Mouse (Mus musculus): ENCODE measurements around the gene Acin1.
"Not testable (repeated sequence)": the region's sequence is repeated elsewhere in the genome, so short reads cannot be mapped to it uniquely, and the experiment has no call there.

Acin1 gene

DNA sequence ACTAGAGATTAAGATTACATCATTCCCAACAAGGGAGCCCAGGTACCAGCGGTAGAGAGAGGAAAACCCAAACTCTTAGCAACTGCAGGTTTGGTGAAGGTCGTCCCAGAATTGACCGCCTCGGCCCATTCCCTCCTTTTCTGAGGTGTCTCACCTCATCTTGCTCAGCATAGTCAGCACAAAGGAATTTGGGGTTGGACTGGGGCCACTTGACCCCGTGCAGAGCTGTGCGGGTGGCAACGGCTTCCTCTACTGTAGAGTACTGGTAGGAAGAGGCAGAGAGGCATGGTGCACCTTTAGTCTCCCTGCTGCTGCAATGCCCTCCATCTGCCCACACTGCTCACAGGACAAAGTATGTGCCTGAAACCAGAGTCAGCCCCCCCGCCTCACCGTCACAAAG lies 42.4 kb downstream of the Acin1 start:
- DNase-seq (ENCODE audit: extremely low read depth, low read depth, low spot score): no peak

DNA sequence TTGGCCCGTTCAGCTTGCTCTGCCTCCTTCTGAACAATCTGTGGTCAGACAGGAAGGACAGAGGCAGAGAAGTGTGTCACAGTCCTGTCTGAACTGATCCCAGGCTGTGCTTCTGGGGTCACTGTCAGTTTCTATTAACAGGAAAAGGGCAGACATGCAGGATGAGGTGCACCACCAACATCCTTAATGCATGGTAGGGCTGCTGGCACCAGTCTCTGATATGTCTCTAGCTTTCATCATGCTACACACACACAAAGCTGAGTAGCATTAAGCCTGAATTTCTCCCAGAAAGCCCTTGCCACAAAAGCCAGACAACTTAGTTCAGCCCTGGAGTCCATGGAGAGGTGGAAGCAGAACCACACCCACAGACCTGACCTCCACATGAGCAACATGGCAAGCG lies 43.7 kb downstream of the Acin1 start:
- no peak for DNase-seq (ENCODE audit: extremely low read depth, low read depth, low spot score)

DNA sequence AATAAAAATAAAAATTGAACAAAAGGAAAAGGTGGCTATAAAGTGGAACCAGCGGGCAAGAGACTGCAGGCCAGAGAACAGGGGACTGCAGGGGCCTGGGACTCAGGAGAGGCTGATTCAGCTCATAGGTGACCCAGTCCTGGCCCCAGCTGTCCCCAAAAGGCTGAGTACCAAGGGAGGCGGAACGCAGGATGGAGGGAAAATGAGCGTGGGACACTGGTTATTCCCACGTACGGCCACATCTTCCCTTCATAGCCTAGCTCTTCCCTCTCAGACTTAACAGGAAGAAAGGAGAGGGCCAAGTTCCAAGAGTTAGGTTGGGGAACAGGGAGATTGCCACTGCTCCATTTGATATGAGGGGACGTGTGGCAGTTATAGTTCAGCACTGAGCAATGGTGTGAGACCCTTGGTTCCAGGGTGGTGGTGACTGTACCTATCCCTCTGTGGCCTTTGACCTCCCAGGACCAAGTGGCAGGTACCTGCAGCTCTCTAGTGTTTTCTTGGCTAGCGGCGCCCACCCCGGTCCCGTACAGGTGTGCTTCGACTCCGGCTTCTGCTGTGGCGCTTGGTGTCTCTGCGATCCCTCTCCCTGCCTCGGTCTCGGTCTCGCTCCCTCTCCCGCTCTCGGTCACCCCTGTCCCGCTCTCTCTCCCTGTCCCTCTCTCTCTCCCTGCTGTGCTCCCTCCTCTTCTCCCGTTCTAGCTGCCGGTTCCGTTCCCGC lies 44.3 kb downstream of the Acin1 start:
- DNase-seq (ENCODE audit: extremely low read depth, low read depth, low spot score): no peak

DNA sequence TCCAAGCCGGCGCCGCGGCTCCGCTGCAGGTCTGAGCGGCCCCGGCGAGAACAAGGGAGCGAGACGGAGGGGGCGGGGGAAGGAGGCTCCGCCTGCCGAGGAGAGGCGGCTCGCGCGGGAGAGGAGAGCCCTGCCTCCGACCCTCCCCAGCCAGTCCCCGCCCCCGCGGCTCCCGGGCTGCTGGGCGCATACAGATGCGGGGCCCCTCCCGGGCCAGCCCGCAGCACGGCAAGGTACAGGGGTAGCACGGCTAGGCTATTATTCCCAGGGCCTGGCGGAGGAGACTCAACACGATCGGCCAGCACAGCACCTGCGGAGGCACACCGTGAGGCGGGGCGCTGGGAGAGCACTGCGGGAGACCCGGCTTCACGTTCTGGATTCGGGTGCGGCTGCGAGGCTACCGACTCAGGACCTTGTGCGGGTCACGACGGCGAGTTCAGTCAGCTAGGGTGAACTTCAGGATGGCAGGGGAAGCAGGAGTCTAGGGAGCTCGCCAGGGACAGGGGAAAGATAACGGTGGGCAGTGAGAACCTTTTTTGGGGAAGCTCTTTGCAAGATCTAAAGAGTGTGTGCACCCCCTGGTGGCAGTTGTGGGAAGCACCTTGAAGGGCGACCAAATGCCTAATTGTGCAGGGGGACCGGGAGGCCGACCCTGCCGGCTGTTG lies 45.3 kb downstream of the Acin1 start, which contains the start of gene Cdh24:
Gene Cdh24, minus strand, starts transcription at position 60 of the 665 bp plus-strand sequence.
- DNase-seq (ENCODE audit: extremely low read depth, low read depth, low spot score): no peak

DNA sequence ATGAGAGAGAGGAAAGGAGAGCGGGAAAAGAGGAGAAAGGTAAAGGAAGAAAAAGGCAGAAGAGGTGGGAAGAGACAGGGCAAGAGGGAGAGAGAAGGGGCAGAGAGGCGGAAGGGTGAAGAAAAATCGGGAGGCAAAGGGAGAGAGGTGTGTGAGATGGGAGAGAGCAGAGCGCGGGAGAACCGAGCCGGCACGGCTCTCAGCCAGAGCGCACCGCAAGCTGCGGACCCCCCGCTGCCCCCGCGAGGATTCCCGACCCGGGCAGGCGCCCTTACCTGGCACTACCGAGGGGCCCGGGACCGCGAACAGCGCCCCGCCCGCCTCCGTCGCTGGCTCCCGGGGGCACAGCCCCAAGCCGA lies 45.8 kb downstream of the Acin1 start, which contains the start of gene Gm17606:
Gene Gm17606, plus strand, starts transcription at position 7 of the 359 bp plus-strand sequence.
- DNase-seq (ENCODE audit: extremely low read depth, low read depth, low spot score): no peak

DNA sequence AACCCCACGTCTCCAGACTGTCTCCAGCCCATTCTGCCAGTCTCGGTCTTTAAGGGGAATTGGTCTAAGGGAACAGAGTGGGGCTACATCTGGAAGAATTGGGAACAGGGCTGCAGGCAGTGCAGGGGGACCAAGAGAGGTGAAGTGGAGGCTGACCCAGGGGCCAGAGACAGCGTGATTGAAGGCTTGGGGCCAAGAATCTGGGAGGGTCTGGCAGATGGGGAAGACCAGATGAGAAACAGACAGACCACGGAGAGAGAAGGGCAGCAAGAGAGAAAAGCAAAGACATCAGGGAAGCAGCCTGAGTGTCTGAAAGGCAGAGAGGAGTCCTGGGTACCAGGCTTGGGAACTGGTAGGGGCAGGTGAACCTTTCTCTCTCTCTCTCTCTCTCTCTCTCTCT lies 46.6 kb downstream of the Acin1 start:
- no peak for DNase-seq (ENCODE audit: extremely low read depth, low read depth, low spot score)

DNA sequence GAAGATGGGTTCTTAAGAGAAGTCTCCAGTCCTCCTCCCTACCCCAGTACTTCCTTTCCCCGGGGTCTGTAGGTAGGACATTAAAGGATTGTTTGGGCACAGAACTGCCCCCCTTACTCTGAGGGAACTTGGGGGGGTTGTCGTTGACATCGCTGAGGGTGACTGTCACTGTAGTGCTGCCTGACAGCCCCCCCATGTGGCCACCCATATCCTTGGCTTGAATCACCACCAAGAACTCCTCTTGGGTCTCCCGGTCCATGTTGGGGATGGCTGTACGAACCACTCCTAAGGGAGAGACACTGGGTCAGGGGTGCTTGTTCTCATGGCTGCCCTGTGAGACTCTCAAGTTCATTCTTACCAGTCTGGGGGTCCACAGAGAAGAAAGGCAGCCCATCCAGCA lies 48.5 kb downstream of the Acin1 start:
- no peak for DNase-seq (ENCODE audit: extremely low read depth, low read depth, low spot score)

DNA sequence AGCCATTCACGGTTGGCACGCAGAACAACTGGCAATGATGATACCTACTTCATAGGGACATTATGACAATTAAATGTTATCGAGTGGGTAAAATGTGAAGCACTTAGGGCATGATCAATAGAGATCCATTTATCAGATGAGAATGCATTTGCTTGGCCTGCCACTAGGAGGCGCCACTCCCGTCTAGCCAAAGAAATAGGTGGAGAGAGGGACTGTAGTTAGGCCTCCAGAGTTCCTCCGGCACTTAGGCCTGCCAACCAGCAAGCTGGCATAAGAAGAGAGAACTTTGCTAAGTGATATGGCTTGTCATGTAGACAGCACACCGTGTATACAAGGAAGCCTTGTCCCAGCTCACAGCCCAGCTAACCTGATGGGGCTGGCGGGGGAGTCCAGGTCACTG lies 49.8 kb downstream of the Acin1 start:
- no peak for DNase-seq (ENCODE audit: extremely low read depth, low read depth, low spot score)

DNA sequence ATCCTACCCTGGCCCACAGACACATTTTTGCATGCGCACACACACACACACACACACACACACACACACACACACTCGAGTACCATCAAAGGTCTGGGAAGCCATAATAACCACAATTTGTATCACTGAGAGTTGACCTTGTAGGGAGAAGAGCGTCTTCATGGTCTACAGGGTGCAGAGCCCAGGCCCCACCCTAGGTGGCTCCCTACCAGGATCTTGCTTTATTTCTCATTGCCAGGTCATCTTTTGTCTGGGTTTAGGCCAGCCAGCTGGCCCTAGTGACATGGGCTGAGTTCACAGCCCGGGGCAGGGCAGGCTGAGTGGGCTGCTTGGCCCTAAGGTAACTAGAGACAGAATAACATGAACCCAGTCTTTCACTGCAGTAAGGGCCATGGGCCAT lies 52.5 kb downstream of the Acin1 start:
- DNase-seq (ENCODE audit: extremely low read depth, low read depth, low spot score): no peak

DNA sequence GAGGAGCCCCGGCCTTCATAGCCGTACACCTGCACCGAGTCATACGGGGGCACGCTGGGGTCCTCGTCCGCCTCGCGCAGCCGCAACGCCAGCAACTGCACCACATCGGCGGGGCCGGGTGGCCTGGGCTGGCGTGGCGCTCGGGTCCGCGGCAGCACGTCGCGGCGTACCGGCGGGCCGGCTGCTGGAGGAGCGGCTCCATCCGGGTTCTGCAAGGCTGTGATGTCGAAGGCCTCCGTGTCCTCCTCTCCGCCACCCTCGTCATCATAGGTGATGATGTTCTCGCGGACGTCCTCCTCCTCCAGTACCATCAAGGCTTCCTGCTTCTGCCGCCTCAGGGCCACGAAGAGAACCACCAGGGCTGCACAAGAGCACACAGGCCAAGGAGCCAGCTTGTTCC lies 54.5 kb downstream of the Acin1 start:
- DNase-seq (ENCODE audit: extremely low read depth, low read depth, low spot score): no peak

DNA sequence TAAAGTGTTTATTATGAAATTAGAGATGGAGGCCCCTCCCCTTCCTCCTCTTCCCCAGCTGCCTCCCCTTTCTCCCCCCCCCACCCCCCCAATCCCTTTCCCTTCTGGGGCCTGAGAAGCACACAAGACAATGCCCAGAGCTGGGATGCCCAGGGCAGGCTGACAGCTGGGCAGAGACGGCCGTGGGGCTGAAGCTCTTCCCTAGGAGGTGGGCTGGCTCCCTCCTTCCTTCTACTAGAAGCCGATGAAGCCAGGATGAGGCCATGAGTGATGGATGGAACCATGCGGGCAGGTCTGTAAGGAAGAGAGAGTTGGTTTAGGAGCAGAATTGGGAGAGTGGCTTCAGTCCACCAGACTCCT lies 55.5 kb downstream of the Acin1 start:
- no peak for DNase-seq (ENCODE audit: extremely low read depth, low read depth, low spot score)

DNA sequence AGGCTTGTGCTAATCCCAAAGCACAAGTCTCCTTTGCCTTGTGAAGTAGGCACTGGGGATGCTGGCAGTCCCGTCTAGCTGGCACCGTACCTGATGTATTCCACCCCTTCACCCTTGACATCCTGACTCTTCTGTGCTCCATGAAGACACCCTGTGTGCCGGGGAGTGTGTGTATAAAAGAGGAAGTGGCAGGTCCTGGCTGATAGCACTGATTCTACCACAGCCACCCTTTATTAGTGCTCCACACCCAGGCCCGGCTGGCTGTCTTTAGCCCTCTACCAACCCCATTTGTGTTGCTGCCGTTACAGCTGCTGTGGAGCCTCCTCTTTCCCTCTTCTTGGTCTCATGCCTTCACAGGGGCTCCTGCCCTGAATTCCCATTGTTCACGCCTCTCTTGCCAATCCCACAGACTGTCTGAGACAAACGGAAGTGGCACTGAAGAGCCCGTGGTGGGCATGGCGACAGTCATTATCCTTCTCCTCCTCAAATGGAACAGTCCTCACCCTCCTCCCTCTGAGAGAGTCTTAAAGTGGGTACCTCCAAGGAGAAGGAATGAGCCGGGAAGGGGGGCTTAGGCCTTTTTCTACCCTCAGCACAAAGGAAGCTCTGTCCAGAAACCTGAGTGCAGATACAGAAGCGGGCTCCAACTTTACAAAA lies 56.0 kb downstream of the Acin1 start:
- DNase-seq (ENCODE audit: extremely low read depth, low read depth, low spot score): no peak

DNA sequence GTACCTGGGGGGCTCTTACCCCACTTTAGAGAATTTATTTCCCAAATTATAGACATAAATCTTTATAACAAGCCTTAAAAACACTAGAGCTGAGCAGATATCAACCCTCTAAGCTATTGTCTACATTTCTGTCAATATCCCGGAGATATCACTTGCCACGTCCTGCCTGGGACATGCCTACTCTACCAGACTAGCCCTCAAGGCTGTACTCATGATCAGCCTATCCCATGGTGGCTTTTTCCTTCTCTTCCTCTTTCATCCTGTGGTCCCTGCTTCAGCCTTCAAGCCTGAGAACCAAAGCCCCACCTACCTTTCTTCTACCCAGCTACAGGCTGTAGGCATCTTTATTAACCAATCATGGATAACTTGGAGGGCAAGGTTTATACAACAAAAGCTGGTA lies 56.9 kb downstream of the Acin1 start:
- no peak for DNase-seq (ENCODE audit: extremely low read depth, low read depth, low spot score)

DNA sequence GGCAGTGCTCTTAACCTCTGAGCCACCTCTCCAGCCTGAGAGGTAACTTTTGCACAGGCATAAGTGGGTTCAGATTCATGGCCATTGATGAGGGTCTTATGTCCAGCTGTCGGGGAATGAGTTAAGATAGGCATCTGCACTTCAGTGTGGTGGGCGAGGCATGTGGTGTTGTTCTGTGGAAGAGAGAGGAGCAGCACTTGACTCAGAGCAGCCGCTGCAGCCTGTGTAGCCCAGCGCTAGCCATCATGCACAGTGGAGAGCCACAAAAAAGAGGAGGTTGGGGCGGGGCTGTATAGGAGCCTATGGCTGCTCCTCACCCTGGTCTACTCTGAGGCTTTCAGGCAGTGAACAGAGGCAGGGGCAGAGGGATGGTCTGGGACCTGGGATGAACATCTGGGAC lies 58.6 kb downstream of the Acin1 start:
- DNase-seq (ENCODE audit: extremely low read depth, low read depth, low spot score): no peak

DNA sequence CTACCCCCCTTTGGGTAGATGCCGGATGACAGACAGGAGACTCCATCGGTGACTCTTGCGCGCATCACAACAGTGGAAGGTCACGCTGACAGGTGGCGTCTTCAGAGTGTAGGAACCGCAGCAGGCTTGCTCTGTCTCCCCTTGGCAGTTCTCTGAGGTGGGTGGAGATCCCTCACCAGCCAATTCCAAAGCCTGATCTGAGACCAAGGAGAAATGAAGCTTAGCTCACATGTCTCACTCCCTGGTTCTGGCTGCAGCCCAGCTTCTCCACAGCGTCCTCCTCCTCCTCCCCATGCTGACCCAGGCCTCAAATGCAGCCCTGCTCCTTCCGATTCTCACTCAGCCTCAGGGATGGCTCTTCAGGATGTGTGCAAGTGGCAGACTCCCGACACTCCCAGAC lies 61.8 kb downstream of the Acin1 start:
- DNase-seq (ENCODE audit: extremely low read depth, low read depth, low spot score): no peak

DNA sequence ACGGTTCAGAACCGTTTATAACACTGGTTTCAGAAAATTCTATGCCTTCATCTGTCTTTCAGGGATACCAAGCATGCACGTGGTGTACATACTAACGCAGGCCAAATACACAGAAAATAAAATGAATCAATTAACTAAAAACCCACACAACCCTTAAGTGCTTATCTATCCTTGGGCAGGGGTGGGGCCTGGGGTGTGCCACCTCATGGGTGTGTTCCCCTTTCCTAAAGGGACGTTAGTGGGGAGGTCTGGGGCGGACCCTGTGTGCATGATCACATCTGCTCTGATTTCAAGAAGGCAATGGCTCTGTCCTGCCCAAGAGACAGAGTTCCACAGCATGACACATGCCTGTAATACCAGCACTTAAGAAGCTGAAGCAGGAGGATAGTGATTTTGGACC lies 63.4 kb downstream of the Acin1 start:
- DNase-seq (ENCODE audit: extremely low read depth, low read depth, low spot score): no peak

DNA sequence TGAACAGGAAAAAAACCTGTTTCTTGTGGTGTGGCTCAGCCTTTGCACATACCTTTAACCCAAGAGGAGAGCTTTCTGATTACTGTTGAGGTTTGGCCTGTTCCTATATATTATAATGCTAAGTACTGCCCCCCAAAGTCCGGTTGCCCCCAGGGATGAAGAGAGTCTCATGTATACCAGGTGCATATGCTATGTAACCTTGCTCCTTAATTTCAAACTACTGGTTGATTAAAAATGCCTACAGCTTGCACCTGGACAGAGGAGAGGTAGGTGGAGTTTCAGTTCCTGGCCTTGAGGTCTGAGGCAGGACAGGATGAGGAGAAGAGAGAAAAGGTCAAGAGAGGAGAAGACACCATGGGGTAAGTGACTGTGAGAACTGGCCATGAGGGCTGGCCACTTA lies 65.6 kb downstream of the Acin1 start, which contains the start of gene Psmb11:
Gene Psmb11, plus strand, starts transcription at position 301 of the 400 bp plus-strand sequence.
- no peak for DNase-seq (ENCODE audit: extremely low read depth, low read depth, low spot score)

DNA sequence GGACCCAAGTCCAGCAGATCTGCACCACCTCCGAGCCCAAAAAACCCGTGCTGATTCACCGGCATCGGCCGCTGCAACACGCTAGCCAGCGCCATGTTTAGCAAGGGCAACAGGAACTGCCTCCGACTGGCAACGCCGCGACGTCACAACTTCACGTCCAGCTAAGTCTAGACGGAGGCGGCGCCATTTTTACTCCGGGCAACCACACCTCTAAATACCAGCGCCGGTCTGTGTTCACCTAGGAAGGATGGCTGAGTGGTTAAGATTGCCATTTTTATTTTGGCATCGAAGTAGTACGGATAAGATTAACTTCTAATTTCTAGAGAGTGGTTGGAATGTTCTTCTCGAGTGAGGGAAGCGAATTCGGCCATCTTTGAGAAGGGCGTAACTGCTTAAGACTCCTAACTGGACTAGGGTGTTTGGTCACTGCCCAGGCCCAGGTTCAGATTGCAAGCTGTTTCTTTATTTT lies 68.8 kb downstream of the Acin1 start, which contains the start of gene Psmb5:
Gene Psmb5, minus strand, starts transcription at position 126 of the 469 bp plus-strand sequence.
- DNase-seq (ENCODE audit: extremely low read depth, low read depth, low spot score): peak; percentile 47

DNA sequence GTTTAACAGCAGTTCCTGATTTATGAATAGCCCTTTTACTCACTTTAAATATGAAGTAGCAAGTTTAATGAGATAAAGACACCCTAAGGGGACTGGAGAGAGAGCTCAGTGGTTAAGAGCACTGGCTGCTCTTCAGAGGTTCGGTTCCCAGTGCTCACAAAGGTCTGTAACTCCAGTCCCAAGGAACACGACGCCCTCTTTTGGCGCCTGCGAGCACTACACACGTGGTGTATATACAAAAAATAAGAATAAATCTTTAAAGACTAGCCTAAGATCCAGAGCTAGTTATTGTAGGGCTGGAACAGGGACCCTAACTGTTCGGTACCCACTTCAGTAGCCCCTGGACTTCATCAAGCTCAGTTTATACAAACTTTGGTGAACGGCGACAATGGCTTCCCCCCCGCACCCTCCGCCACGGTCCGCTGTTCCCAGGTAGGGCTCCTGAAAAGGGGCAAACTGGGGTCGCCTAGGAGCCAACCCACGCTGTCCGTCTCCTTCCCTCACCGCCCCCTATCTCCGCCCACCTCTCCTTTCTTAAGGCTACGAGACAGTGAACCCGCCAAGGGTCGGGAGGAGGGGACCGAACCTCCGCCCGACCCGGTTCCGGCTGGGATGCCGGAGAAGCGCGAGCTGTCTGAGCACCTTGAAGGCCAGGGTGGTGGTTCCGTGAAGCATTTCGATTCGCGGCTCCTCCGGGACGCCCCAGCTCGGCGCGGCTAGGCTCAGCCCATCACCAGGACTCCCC lies 69.4 kb downstream of the Acin1 start:
- DNase-seq (ENCODE audit: extremely low read depth, low read depth, low spot score): no peak

DNA sequence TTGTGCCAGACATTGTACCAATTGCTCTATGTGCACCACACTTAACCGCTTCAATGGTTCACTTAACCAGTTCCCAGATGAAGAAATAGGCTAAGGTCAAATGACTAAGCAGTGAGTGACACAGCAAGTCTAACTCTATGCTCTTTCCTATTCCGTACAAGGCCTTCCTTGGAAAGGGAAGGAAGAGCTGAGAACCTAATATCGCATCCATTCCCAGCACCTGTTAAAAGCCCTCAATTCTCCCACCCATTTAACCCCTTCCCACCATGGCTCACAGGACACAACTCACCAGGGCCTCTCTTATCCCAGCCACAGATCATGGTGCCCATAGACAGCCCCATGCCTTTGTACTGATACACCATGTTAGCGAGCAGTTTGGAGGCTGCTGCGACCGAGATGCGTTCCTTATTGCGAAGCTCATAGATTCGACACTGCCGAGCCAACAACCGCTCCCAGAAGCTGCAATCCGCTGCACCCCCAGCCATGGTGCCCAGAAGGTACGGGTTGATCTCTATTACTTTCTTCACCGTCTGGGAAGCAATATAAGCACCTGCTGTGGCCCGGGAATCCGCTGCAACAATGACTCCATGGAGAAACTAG lies 70.4 kb downstream of the Acin1 start:
- DNase-seq (ENCODE audit: extremely low read depth, low read depth, low spot score): peak; percentile 28

DNA sequence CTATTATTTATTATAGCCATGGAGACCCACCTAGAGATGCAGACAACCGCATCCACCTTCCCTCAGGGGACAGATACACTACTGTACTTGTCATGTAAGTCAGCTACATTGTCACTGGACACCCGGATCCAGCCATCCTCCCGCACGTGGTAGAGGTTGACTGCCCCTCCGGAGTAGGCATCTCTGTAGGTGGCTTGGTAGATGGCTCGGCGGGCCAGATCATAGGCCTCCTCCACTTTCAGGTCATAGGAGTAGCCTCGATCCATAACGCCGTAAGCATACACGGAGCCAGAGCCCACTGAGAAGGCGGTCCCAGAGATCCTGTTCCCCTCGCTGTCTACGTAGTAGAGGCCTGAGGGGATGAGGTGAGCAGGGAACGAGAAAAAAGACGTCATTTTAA lies 72.6 kb downstream of the Acin1 start:
- not testable (repeated sequence) for DNase-seq (ENCODE audit: extremely low read depth, low read depth, low spot score)

Measured in fat pad, adult 2 months (tissue).